1 mouse cellular context compared by ENCODE assay signal in genomic region chr9:44420280-44420898, GRCm38 (mm10).
TF ChIP-seq lines count a peak whose summit lies in the region.

No protein-coding gene starts in this region.

TF ChIP-seq in MEL, 35 proteins besides CTCF, POLR2A, EP300 and RAD21:
- TF ChIP-seq MEF2A (IDR thresholded peaks at IDR 0.05; ENCODE audit: extremely low read depth, insufficient replicate concordance, low read depth, low read length, poor library complexity, severe bottlenecking) (no peak), SIN3A (IDR thresholded peaks at IDR 0.05; ENCODE audit: low read length) (peak; percentile 51), RCOR1 (IDR thresholded peaks at IDR 0.05; ENCODE audit: low read depth, low read length) (peak; percentile 38; the same call in 1 of the 2 replicates), GABPA (IDR thresholded peaks at IDR 0.05; ENCODE audit: low read depth, low read length) (no peak), SMC3 (IDR thresholded peaks at IDR 0.05; ENCODE audit: low read depth, low read length) (no peak), ZNF384 (IDR thresholded peaks at IDR 0.05; ENCODE audit: low read depth, low read length) (no peak), TBP (IDR thresholded peaks at IDR 0.05; ENCODE audit: low read depth, low read length) (peak; percentile 70), CHD2 (IDR thresholded peaks at IDR 0.05; ENCODE audit: low read length) (no peak), NELFE (IDR thresholded peaks at IDR 0.05; ENCODE audit: low read depth, low read length) (peak; percentile 50), KAT2A (conservative IDR thresholded peaks at IDR 0.05; ENCODE audit: low read depth, low read length) (no peak), POLR2AphosphoS2 (IDR thresholded peaks at IDR 0.05; ENCODE audit: low read length) (no peak), UBTF (IDR thresholded peaks at IDR 0.05; ENCODE audit: borderline replicate concordance, insufficient read depth, low read depth, low read length) (no peak), MYC (IDR thresholded peaks at IDR 0.05; ENCODE audit: low read depth, low read length) (peak; percentile 73), MYB (IDR thresholded peaks at IDR 0.05; ENCODE audit: low read depth, low read length) (no peak), BHLHE40 (IDR thresholded peaks at IDR 0.05; ENCODE audit: borderline replicate concordance, low read depth, low read length) (no peak), TAL1 (IDR thresholded peaks at IDR 0.05; ENCODE audit: low read length) (no peak), JUND (IDR thresholded peaks at IDR 0.05; ENCODE audit: low read depth, low read length) (no peak), MAX (IDR thresholded peaks at IDR 0.05; ENCODE audit: low read length) (peak; percentile 41; the same call in 1 of the 2 replicates), NRF1 (IDR thresholded peaks at IDR 0.05; ENCODE audit: insufficient read depth, low read depth, low read length, poor library complexity, severe bottlenecking) (no peak), USF1 (IDR thresholded peaks at IDR 0.05; ENCODE audit: low read depth, low read length) (no peak), CHD1 (IDR thresholded peaks at IDR 0.05; ENCODE audit: low read depth, low read length) (no peak), HCFC1 (IDR thresholded peaks at IDR 0.05; ENCODE audit: low read depth, low read length) (no peak), GATA1 (IDR thresholded peaks at IDR 0.05; ENCODE audit: low read depth, low read length) (peak; percentile 37; the same call in 1 of the 2 replicates), USF2 (IDR thresholded peaks at IDR 0.05; ENCODE audit: borderline replicate concordance in 1 of 2, insufficient read depth in 1 of 2, low read depth in 1 of 2, low read length in 2 of 2) (no peak), MAFK (IDR thresholded peaks at IDR 0.05; ENCODE audit: borderline replicate concordance, low read depth, low read length) (no peak), E2F4 (IDR thresholded peaks at IDR 0.05; ENCODE audit: borderline replicate concordance, low read depth, low read length) (no peak), ETS1 (IDR thresholded peaks at IDR 0.05; ENCODE audit: low read depth, low read length) (0 out of 2 replicates have a peak, but pooled peaks have one; percentile 29), TCF12 (IDR thresholded peaks at IDR 0.05; ENCODE audit: low read depth, low read length) (no peak), ZMIZ1 (IDR thresholded peaks at IDR 0.05; ENCODE audit: low read depth, low read length) (0 out of 2 replicates have a peak, but pooled peaks have one; percentile 26), MAZ (IDR thresholded peaks at IDR 0.05; ENCODE audit: low read depth, low read length) (no peak), MXI1 (IDR thresholded peaks at IDR 0.05; ENCODE audit: low read depth, low read length) (peak; percentile 66), ZKSCAN1 (IDR thresholded peaks at IDR 0.05; ENCODE audit: low read depth, low read length) (no peak), ELF1 (IDR thresholded peaks at IDR 0.05; ENCODE audit: low read depth, low read length) (peak; percentile 34; the same call in 1 of the 2 replicates), POLR2AphosphoS5 (IDR thresholded peaks at IDR 0.05; ENCODE audit: borderline replicate concordance, low read depth, low read length) (no peak), ZC3H11A (IDR thresholded peaks at IDR 0.05; ENCODE audit: low read depth, low read length) (no peak)
TF ChIP-seq in MEL: peak in this region for 11.
